Mouse (Mus musculus) spleen, adult 12 weeks (tissue): Measurements from ENCODE around the gene Rbfox3.

Experiments used
- DNase-seq: peaks from one replicate; pipeline ENCODE4 v3.0.0; 2022; ENCODE audit warnings: low spot score

Gene Rbfox3

GRCm38 (mm10) chr11:118906131-118906823 is 5.1 kb downstream of the Rbfox3 start:
- no peak for DNase-seq

GRCm38 (mm10) chr11:118905656-118906055 is 5.7 kb downstream of the Rbfox3 start:
- DNase-seq, result no peak

- no peak for DNase-seq
Observed at GRCm38 (mm10) chr11:118904253-118904652, 7.1 kb downstream of the Rbfox3 start.

- no peak for DNase-seq
Observed at GRCm38 (mm10) chr11:118899771-118900545, 11.4 kb downstream of the Rbfox3 start.

- no peak for DNase-seq
Observed at GRCm38 (mm10) chr11:118898643-118899042, 12.8 kb downstream of the Rbfox3 start.

- no peak for DNase-seq
Observed at GRCm38 (mm10) chr11:118898156-118898555, 13.2 kb downstream of the Rbfox3 start.

- no peak for DNase-seq
Observed at GRCm38 (mm10) chr11:118897114-118897841, 14.1 kb downstream of the Rbfox3 start.

- no peak for DNase-seq
Observed at GRCm38 (mm10) chr11:118896032-118896675, 15.2 kb downstream of the Rbfox3 start.

GRCm38 (mm10) chr11:118894835-118895234 is 16.6 kb downstream of the Rbfox3 start:
- DNase-seq, result no peak

GRCm38 (mm10) chr11:118894196-118894595 is 17.2 kb downstream of the Rbfox3 start:
- DNase-seq, result no peak

- no peak for DNase-seq
Observed at GRCm38 (mm10) chr11:118892876-118893275, 18.5 kb downstream of the Rbfox3 start.

GRCm38 (mm10) chr11:118891516-118891915 is 19.9 kb downstream of the Rbfox3 start:
- DNase-seq, result no peak

GRCm38 (mm10) chr11:118890992-118891398 is 20.4 kb downstream of the Rbfox3 start:
- no peak for DNase-seq

GRCm38 (mm10) chr11:118890474-118890873 is 20.9 kb downstream of the Rbfox3 start:
- no peak for DNase-seq

- no peak for DNase-seq
Observed at GRCm38 (mm10) chr11:118889500-118889899, 21.9 kb downstream of the Rbfox3 start.

- DNase-seq, result no peak
Observed at GRCm38 (mm10) chr11:118888426-118888825, 23.0 kb downstream of the Rbfox3 start.

GRCm38 (mm10) chr11:118887206-118887605 is 24.2 kb downstream of the Rbfox3 start:
- no peak for DNase-seq

- no peak for DNase-seq
Observed at GRCm38 (mm10) chr11:118886269-118886965, 25.0 kb downstream of the Rbfox3 start.

- no peak for DNase-seq
Observed at GRCm38 (mm10) chr11:118885604-118886003, 25.8 kb downstream of the Rbfox3 start.

GRCm38 (mm10) chr11:118885135-118885534 is 26.3 kb downstream of the Rbfox3 start:
- no peak for DNase-seq

- no peak for DNase-seq
Observed at GRCm38 (mm10) chr11:118883143-118883542, 28.3 kb downstream of the Rbfox3 start.
